ENCODE assay signal across 10 mouse cellular contexts in genomic region chr2:73037266-73038046, GRCm38 (mm10). TPM values are rescaled to one million over a fixed set of nuclear protein-coding genes. Genes with fewer than 3 reads are reported as not detected.
DNase-seq lines count a peak whose midpoint lies in the region; ATAC-seq and TF ChIP-seq lines count a peak whose summit lies in the region.
"Had no signal": no experiment of that assay in that cellular context is flagged by ENCODE, and none has a peak within 500 bp of the region (broad histone marks: within the 10 kb centered on the region; RNA-seq: fewer than 3 reads in every experiment).

No protein-coding gene starts in this region.

- peak overlapping the region; percentile 68; the same call in 1 of the 2 replicates for H3K27ac ChIP-seq in lung, embryonic 14.5 days (ENCODE audit: low read depth)
- peak overlapping the region; percentile 93 for H3K27ac ChIP-seq in heart, embryonic 14.5 days (replicated peaks in 1 of 2; ENCODE audit: control insufficient read depth in 1 of 2, insufficient read depth in 1 of 2, low read depth in 2 of 2, low read length in 2 of 2)
- peak overlapping the region; percentile 70 for H3K27ac ChIP-seq in liver, embryonic 15.5 days (replicated peaks)

- peaks cover 5% of the 10 kb centered on the region for H3K4me1 ChIP-seq in lung, embryonic 14.5 days (ENCODE audit: insufficient read depth)
- peaks cover 12 to 23% of the 10 kb centered on the region in 2 experiments for H3K4me1 ChIP-seq in heart, embryonic 14.5 days (ENCODE audit: control insufficient read depth in 2 of 2, insufficient read depth in 2 of 2, low read length in 2 of 2)
- peaks cover 6% of the 10 kb centered on the region for H3K4me1 ChIP-seq in liver, embryonic 15.5 days (replicated peaks)

- TF ChIP-seq CTCF in lung, embryonic 14.5 days (IDR thresholded peaks at IDR 0.05; ENCODE audit: low read depth) = no peak

- no peaks in the 10 kb centered on the region for H3K27me3 ChIP-seq in lung, embryonic 14.5 days (ENCODE audit: insufficient read depth, low read length)
- H3K27me3 ChIP-seq in heart, embryonic 14.5 days (ENCODE audit: control insufficient read depth, insufficient read depth, low read length) = no peaks in the 10 kb centered on the region
- peaks cover 14% of the 10 kb centered on the region for H3K27me3 ChIP-seq in liver, embryonic 15.5 days

- DNase-seq in lung, embryonic 14.5 days = peak; percentile 43
- DNase-seq in lung, postnatal 14 days = no peak
- peak; percentile 77 for DNase-seq in yolk sac, embryonic 10.5 days (ENCODE audit: low spot score)
- DNase-seq in c-Kit-positive CD71-positive TER-119-positive erythroid progenitor cells, embryonic 14.5 days (ENCODE audit: low spot score) = no peak
- no peak for DNase-seq in spleen, postnatal 10 days (ENCODE audit: low spot score in 2 of 2)
- no peak for DNase-seq in gastrocnemius, postnatal 36 days

- 50% methylated on average over 13 of the region's 13 CpGs for WGBS in lung, embryonic 14.5 days
- 13% methylated on average over 13 of the region's 13 CpGs for WGBS in heart, embryonic 14.5 days
- 48% methylated on average over 13 of the region's 13 CpGs for WGBS in liver, embryonic 15.5 days (ENCODE audit: insufficient replicate concordance)

- H3K9ac ChIP-seq in lung, embryonic 14.5 days = no peak overlapping the region
- H3K9ac ChIP-seq in heart, embryonic 14.5 days (ENCODE audit: low read length) = peak overlapping the region; percentile 65
- H3K9ac ChIP-seq in liver, embryonic 15.5 days = no peak overlapping the region

- peak; percentile 43; the same call in 1 of the 2 replicates for ATAC-seq in lung, embryonic 14.5 days (ENCODE audit: insufficient read depth)
- peak; percentile 31; the same call in 1 of the 2 replicates for ATAC-seq in heart, embryonic 14.5 days (ENCODE audit: insufficient number of reproducible peaks, insufficient read depth, low FRiP score, low read depth)
- ATAC-seq in liver, embryonic 15.5 days (ENCODE audit: insufficient read depth) = 0 out of 2 replicates have a peak, but pooled peaks have one; percentile 33

- peak overlapping the region; percentile 59; the same call in 1 of the 2 replicates for H3K4me2 ChIP-seq in lung, embryonic 14.5 days
- peak overlapping the region; percentile 60 for H3K4me2 ChIP-seq in heart, embryonic 14.5 days (ENCODE audit: low read length)
- peak overlapping the region; percentile 52; the same call in 1 of the 2 replicates for H3K4me2 ChIP-seq in liver, embryonic 15.5 days

- no peaks in the 10 kb centered on the region for H3K36me3 ChIP-seq in lung, embryonic 14.5 days (ENCODE audit: insufficient read depth)
- H3K36me3 ChIP-seq in heart, embryonic 14.5 days (ENCODE audit: control insufficient read depth, insufficient read depth, low read length) = no peaks in the 10 kb centered on the region
- H3K36me3 ChIP-seq in liver, embryonic 15.5 days (replicated peaks) = no peaks in the 10 kb centered on the region

- H3K4me3 ChIP-seq in lung, embryonic 14.5 days (ENCODE audit: low read depth, low read length) = no peak overlapping the region
- peak overlapping the region; percentile 18 to 19; a peak in 3 of 4 replicates for H3K4me3 ChIP-seq in heart, embryonic 14.5 days (ENCODE audit: control insufficient read depth in 1 of 2, insufficient read depth in 1 of 2, low read depth in 1 of 2, low read length in 2 of 2)
- no peak overlapping the region for H3K4me3 ChIP-seq in liver, embryonic 15.5 days (replicated peaks)

- H3K9me3 ChIP-seq in lung, embryonic 14.5 days (ENCODE audit: low read depth, low read length) = no peaks in the 10 kb centered on the region
- H3K9me3 ChIP-seq in heart, embryonic 14.5 days (ENCODE audit: control insufficient read depth, low read length) = no peaks in the 10 kb centered on the region
- H3K9me3 ChIP-seq in liver, embryonic 15.5 days (replicated peaks) = no peaks in the 10 kb centered on the region

- intact Hi-C loops in gastrocnemius, postnatal 36 days (cut with DNase I) = no loop called here

RNA-seq across cellular contexts. Expression of gene Gm11084, which starts 50.9 kb away (rescaled TPM):
- not detected in 2 replicates for polyA plus RNA-seq in lung, embryonic 14.5 days (2014; fragmentation: Nextera tagmentation; extraction: Ambion mirVana)
- not detected in 2 replicates for polyA plus RNA-seq in heart, embryonic 14.5 days (2014; fragmentation: Nextera tagmentation; extraction: Ambion mirVana)
- polyA plus RNA-seq in liver, embryonic 15.5 days (2015; fragmentation: Nextera tagmentation; extraction: Ambion mirVana) = not detected in 2 replicates
- not detected for total RNA-seq in gastrocnemius, postnatal 36 days (2021)
- total RNA-seq: gastrocnemius, postnatal 14 days had no signal
- polyA plus RNA-seq: cortical plate, adult 2 months had no signal

RNA-seq across cellular contexts. Expression of gene Sp3, which starts 57.2 kb away (rescaled TPM):
- 66.8 and 72.3 TPM in 2 replicates for polyA plus RNA-seq in lung, embryonic 14.5 days (2014; fragmentation: Nextera tagmentation; extraction: Ambion mirVana)
- 41.2 and 47.8 TPM in 2 replicates for polyA plus RNA-seq in heart, embryonic 14.5 days (2014; fragmentation: Nextera tagmentation; extraction: Ambion mirVana)
- 33.3 and 33.6 TPM in 2 replicates for polyA plus RNA-seq in liver, embryonic 15.5 days (2015; fragmentation: Nextera tagmentation; extraction: Ambion mirVana)
- 10 to 100 TPM; 19.7 to 21.1 TPM for total RNA-seq in gastrocnemius, postnatal 36 days (2021)

Comparison
In these comparisons a context has a peak if more than half of its experiments do, and no peak if none do; other contexts are left out.
1. DNase-seq: peak in lung, embryonic 14.5 days (single experiment) and yolk sac, embryonic 10.5 days (single experiment); none in lung, postnatal 14 days (single experiment), c-Kit-positive CD71-positive TER-119-positive erythroid progenitor cells, embryonic 14.5 days (single experiment), spleen, postnatal 10 days (0 of 2) and gastrocnemius, postnatal 36 days (0 of 2).
2. H3K4me3 ChIP-seq: peak in heart, embryonic 14.5 days (2 of 2); none in lung, embryonic 14.5 days (single experiment) and liver, embryonic 15.5 days (single experiment).
3. Peak in every context shown above with its lines, with median percentiles within 50 percentile points of each other: ATAC-seq, H3K27ac ChIP-seq and H3K4me2 ChIP-seq.